Mouse (Mus musculus): ENCODE measurements around the gene Mmp10. TPM values are rescaled to one million over a fixed set of nuclear protein-coding genes. Genes with fewer than 3 reads are reported as not detected.

The Mmp10 gene
- not detected for total RNA-seq (2022)

GRCm38 (mm10) chr9:7502051-7502450 is at the start of gene Mmp10:
Gene Mmp10 (plus strand): TSS chr9:7502352.
- DNase-seq (ENCODE audit: low spot score): no peak

DNA sequence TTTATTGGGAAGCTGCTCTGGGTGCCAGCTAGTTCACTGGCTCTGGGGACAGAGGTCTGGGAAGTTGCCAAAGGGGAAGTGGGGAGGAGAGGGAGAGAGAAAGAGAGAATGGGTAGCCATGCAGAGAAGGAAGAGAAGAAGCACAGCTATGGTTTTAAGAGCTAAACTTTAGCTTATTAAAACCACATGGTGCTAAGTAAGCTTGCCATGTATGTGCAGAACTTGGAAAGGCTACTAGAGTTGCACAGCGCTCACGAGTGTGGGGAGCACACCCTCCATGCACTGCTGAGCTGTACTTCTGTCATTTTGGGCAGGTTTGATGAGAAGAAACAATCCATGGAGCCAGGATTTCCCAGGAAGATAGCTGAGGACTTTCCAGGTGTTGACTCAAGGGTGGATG is 48.9 kb upstream of the Mmp10 start:
- DNase-seq (ENCODE audit: low spot score): no peak

DNA sequence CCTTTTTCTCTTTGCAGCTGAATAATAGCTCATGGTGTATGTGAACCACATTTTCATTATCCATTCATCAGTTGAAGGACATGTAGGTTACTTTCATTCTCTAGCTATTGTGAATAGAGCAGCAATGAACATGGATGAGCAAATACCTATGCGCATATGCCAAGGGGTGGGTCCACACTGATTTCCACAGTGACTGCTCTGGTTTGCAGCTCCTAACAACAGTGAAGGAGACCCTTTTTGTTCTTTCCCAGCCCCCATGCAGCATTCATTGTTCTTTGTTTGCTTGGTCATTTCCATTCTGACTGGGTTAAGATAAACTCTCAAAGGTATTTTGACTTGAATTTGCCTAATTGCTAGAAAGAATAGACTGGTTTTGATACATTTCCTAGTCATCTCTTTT is 31.9 kb upstream of the Mmp10 start:
- DNase-seq (ENCODE audit: low spot score): no peak

DNA sequence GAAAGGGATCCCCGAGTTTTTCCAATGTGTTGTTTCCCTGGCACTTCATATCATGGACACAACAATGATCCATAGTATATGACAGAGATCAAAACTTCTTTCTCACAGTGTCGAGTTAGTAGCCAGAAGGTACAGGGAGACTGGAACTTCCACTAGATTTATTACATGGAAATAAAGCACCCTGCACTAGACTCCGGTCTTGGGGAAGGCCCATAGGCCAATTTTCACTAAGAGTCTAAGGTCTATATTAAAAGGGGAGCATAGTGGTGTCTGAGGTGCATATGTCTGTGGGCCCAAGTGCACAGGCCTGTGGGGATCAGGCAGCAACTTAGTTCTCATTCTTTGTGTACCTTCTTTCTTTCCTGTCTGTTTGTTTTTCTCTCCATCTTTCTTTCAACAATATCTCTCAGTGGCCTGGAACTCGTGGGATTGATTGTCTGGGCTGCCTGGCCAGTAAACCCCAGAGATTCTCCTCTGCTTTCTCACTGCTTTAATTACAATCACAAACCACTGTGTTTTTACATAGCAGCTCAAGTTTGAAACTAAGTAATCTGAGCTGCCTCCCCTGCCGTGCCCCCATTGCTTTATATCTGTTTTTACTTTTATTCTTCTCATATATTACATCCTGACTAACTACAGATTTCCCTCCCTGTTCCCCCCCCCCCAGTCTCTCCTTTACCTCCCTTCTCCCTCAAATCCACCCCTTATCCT is 18.3 kb upstream of the Mmp10 start:
- DNase-seq (ENCODE audit: low spot score): no peak

DNA sequence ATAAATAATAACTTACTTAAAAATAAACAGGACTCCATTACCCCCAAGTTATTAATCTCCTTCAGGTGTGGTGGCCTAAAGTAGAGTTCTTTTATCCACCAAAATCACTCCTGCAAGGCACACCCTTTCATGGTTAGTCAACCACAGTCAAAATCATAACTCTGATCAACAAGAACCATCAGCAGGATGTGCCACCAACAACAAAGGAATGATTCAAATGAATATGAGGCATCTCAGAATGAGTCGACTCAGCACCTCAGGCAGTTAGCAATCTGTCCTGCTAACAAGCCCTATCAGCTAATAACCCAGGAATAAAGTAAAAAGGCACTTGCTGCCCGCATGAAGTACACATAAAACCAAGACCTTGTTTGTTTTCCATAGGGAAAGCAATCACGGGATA is 1.0 kb upstream of the Mmp10 start:
- DNase-seq (ENCODE audit: low spot score): no peak

- DNase-seq (ENCODE audit: low spot score): no peak
Observed at GRCm38 (mm10) chr9:7507321-7507876, 5.2 kb downstream of the Mmp10 start.

DNA sequence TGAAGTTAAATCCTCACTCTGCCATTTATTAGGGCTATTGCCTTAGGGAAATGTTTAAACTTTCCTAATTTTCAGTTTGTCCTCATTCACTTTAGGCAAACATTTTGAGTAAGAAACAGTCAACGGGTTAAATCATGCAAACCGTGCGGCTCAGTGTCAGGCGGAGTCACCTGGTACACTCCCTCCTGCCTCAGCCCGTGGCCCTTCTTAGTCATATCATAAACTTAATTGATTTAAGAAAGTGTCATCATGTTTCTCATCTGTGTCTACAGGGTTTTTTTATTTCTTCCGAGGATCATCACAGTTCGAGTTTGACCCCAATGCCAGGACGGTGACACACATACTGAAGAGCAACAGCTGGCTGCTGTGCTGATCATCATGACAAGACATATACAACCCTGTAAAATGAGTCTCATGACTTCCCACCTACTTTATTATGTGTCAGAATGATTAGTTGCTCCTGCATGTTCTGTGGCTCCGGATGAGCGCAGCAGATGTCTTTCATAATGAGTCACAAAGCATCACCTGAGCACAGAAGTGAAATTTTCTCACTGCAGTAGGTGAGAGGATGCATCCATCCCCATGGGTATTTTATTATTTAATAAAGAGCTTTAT is 7.6 kb downstream of the Mmp10 start:
- DNase-seq (ENCODE audit: low spot score): no peak

DNA sequence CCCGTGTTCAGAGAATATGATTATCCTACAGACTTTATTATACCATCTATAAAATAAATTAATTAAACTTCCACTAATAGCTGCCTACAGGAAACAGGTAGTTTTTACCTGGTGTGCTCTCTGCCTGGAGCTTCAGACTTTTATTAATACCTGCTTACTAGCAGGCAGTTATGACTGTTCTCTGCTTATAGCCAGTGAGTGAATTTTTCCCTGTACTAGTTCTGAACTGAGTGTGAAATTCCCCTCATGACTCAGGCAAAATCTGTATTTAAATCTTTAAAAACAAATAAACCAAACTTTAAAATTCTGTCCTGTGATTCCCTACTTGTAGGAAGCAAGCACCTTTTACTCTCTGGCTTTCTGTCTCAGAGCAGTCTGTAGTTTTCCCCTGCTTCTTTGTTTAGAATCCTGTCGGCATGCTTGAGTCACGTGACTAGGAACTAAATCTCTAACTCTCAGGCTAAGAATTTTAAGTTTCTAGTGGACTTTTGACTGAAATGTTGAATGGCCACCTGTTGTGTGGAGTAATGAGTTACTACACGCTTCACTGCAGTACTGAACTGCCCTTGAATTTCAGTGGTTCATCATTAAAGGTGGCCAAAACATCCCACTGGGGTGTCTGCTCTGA is 15.9 kb downstream of the Mmp10 start:
- no peak for DNase-seq (ENCODE audit: low spot score)

- DNase-seq (ENCODE audit: low spot score): no peak
Observed at GRCm38 (mm10) chr9:7526255-7526940, 24.2 kb downstream of the Mmp10 start.

DNA sequence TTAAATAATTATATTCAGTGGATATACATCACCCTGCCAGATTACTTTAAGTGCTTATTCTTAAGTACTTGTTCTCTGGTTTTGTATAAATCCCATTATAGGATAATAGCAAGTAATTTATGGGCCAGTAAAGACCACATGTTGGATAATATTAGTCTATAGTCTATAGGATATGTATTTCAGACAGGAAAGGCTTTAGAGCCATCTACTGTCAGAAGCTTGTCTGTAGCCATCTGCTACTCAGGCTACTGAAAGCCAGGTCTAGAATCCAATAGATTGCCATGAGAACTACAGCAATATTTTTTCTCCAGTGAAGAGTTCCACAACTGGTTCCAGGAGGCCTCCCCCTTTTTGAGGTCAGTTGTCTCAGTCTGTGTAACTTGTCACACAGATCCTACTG is 40.6 kb downstream of the Mmp10 start:
- no peak for DNase-seq (ENCODE audit: low spot score)

DNA sequence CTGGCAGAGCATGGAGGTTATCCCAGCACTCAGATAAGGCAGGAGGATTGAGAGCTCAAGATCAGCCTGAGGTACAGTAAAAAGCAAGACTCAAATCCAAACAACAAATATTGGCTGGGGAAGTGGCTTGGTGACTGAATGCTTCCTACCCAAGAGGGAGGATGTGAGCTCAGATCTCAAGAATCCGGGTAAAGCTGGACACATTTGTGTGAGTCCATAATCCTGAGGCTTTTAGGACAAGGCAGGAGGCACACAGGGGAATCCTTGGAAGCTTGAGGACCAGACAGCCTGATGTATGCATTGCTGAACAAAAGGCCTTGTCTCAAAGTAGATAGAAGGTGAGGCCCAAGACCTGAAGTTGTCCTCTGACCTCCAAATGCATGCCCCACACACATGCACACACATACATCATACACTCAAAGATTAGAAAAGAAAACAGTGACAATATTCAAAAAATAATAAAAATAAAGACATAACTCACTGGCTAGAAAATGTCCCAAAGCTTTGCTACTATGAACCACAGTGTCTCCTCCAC is 42.8 kb downstream of the Mmp10 start:
- peak; percentile 15 for DNase-seq (ENCODE audit: low spot score)

- peak; percentile 55 for DNase-seq (ENCODE audit: low spot score)
Observed at GRCm38 (mm10) chr9:7545471-7545870, 43.3 kb downstream of the Mmp10 start.

- no peak for DNase-seq (ENCODE audit: low spot score)
Observed at GRCm38 (mm10) chr9:7545920-7546319, 43.8 kb downstream of the Mmp10 start.

DNA sequence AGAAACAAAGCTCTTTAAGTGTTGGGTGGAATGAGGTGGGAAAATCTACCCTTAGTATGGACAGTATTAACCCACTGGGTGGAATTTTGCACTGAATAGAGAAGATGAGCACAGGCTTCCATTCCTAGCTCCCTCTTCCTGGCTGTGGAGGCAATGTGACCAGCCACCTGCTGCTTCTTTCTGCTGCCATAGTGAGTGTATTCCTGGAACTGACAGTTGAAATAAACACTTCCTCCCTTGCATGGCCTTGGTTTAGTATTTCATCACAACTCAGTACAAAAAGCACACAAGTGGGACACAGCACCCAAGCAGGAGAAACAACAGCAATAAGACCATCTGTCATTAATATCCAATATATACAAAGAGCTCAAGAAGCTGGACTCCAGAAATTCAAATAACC is 49.8 kb downstream of the Mmp10 start:
- DNase-seq (ENCODE audit: low spot score): no peak

DNA sequence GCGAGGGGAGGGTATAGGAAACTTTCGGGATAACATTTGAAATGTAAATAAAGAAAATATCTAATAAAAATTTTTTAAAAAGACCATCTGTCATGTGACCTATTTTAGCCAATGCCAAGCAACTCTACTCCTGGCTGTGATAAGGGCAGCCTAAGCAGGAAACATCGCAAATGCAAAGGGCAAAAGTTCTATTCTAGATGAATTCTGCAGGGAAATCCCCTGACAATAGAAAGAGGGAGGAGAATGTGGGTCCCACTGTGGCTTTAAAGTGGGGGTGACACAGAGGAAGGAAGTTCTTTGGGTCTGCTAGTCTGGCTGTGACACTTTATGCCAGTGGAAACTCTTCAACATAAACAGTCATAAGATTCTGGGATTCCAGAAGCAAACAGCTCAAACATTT is 51.4 kb downstream of the Mmp10 start:
- no peak for DNase-seq (ENCODE audit: low spot score)

- DNase-seq (ENCODE audit: low spot score): no peak
Observed at GRCm38 (mm10) chr9:7554382-7554781, 52.2 kb downstream of the Mmp10 start.

GRCm38 (mm10) chr9:7558221-7559017 is 56.3 kb downstream of the Mmp10 start, which contains the start of gene Mmp8:
Gene Mmp8 (plus strand): TSS chr9:7558456.
- no peak for DNase-seq (ENCODE audit: low spot score)

Data from heart, adult 8-10 months (tissue).